Mouse (Mus musculus): ENCODE measurements at regions not wholly inside any gene's neighbourhood (a gene's known extent, or its start where the extent isn't known, plus 50 kb on each side); places are given as distances from the start of the nearest gene placed in this dataset.

GRCm38 (mm10) chr14:79878285-79879019, 105.4 kb upstream of the Olfm4 start:
- no peaks in the 10 kb centered on the region for H3K9me3 ChIP-seq (replicated peaks; ENCODE audit: low read length)
- no peak overlapping the region for H3K27ac ChIP-seq (ENCODE audit: insufficient read depth, low read depth)
- no peak overlapping the region for H3K9ac ChIP-seq (ENCODE audit: insufficient read depth, low read depth)
- TF ChIP-seq NELFE (IDR thresholded peaks at IDR 0.05; ENCODE audit: low read depth, low read length) (no peak), USF2 (conservative IDR thresholded peaks at IDR 0.05; ENCODE audit: low read depth, low read length) (no peak), SIN3A (IDR thresholded peaks at IDR 0.05; ENCODE audit: low read length) (no peak), TBP (conservative IDR thresholded peaks at IDR 0.05; ENCODE audit: low read depth, low read length) (no peak), ZC3H11A (IDR thresholded peaks at IDR 0.05; ENCODE audit: low read depth, low read length) (no peak), ETS1 (conservative IDR thresholded peaks at IDR 0.05; ENCODE audit: low read depth, low read length) (no peak), ELF1 (IDR thresholded peaks at IDR 0.05; ENCODE audit: low read depth, low read length) (no peak), JUN (IDR thresholded peaks at IDR 0.05; ENCODE audit: insufficient read depth, low read depth, low read length) (no peak), PAX5 (IDR thresholded peaks at IDR 0.05; ENCODE audit: low read length) (no peak), MYC (IDR thresholded peaks at IDR 0.05; ENCODE audit: low read depth, low read length) (no peak), KAT2A (IDR thresholded peaks at IDR 0.05; ENCODE audit: insufficient replicate concordance, low read length) (no peak), MEF2A (IDR thresholded peaks at IDR 0.05; ENCODE audit: borderline replicate concordance, low read depth, low read length) (no peak), RCOR1 (conservative IDR thresholded peaks at IDR 0.05; ENCODE audit: low read depth, low read length) (no peak), UBTF (IDR thresholded peaks at IDR 0.05; ENCODE audit: low read depth, low read length) (no peak), GABPA (IDR thresholded peaks at IDR 0.05; ENCODE audit: insufficient replicate concordance, low read depth, low read length) (no peak), BHLHE40 (IDR thresholded peaks at IDR 0.05; ENCODE audit: low read depth, low read length) (no peak), CTCF (conservative IDR thresholded peaks at IDR 0.05 in 1 of 2, IDR thresholded peaks at IDR 0.05 in 1 of 2; ENCODE audit: low read depth in 2 of 2, low read length in 2 of 2) (no peak)
- in situ Hi-C loops (cut with MboI; ENCODE audit: low pct_ligation_motif_present, low pct_unique_long_range_greater_than_20kb, low sequenced_read_pairs) (loop anchor here (25.0 kb wide), 1 partner anchor 266 kb away; no protein-coding TSS in a partner anchor), dilution Hi-C loops (cut with MboI; ENCODE audit: extremely low pct_ligation_motif_present, extremely low pct_unique_long_range_greater_than_20kb, low sequenced_read_pairs) (no loop called here)
- H3K4me3 ChIP-seq (replicated peaks in 1 of 3; ENCODE audit: low read depth in 2 of 3, low read length in 2 of 3, poor library complexity in 1 of 3) = no peak overlapping the region
- H3K36me3 ChIP-seq (replicated peaks in 1 of 2; ENCODE audit: control insufficient read depth in 1 of 2, insufficient read depth in 1 of 2, low read length in 1 of 2) = no peaks in the 10 kb centered on the region
- peaks cover 6 to 45% of the 10 kb centered on the region in 2 experiments; a peak in 3 of 4 replicates for H3K4me1 ChIP-seq (ENCODE audit: control insufficient read depth in 1 of 2, insufficient read depth in 2 of 2)
- no peak overlapping the region for H3K4me2 ChIP-seq (ENCODE audit: insufficient read depth, low read depth, poor library complexity, severe bottlenecking)
- no peaks in the 10 kb centered on the region for H3K79me2 ChIP-seq (replicated peaks; ENCODE audit: control insufficient read depth, extremely low read depth, insufficient read depth, poor library complexity, severe bottlenecking)
- DNase-seq (ENCODE audit: extremely low read depth) = no peak
- no peaks in the 10 kb centered on the region for H3K27me3 ChIP-seq (replicated peaks)

- H3K9ac ChIP-seq (ENCODE audit: insufficient read depth, low read depth) = no peak overlapping the region
- no peak for TF ChIP-seq MAX (IDR thresholded peaks at IDR 0.05; ENCODE audit: low read length)
- TF ChIP-seq ETS1 (conservative IDR thresholded peaks at IDR 0.05; ENCODE audit: low read depth, low read length) = no peak
- no peak for TF ChIP-seq HCFC1 (IDR thresholded peaks at IDR 0.05; ENCODE audit: low read depth, low read length)
- no peak for TF ChIP-seq GABPA (IDR thresholded peaks at IDR 0.05; ENCODE audit: insufficient replicate concordance, low read depth, low read length)
- no peak for TF ChIP-seq ZMIZ1 (IDR thresholded peaks at IDR 0.05; ENCODE audit: low read depth, low read length)
- no peak for TF ChIP-seq JUN (IDR thresholded peaks at IDR 0.05; ENCODE audit: insufficient read depth, low read depth, low read length)
- TF ChIP-seq RAD21 (IDR thresholded peaks at IDR 0.05; ENCODE audit: low read depth, low read length) = no peak
- TF ChIP-seq SIN3A (IDR thresholded peaks at IDR 0.05; ENCODE audit: low read length) = no peak
- no peak for TF ChIP-seq KAT2A (IDR thresholded peaks at IDR 0.05; ENCODE audit: insufficient replicate concordance, low read length)
- no peak for TF ChIP-seq MYC (IDR thresholded peaks at IDR 0.05; ENCODE audit: low read depth, low read length)
- no peak for TF ChIP-seq JUND (conservative IDR thresholded peaks at IDR 0.05; ENCODE audit: low read depth, low read length)
- TF ChIP-seq TBP (conservative IDR thresholded peaks at IDR 0.05; ENCODE audit: low read depth, low read length) = no peak
- TF ChIP-seq POLR2A (IDR thresholded peaks at IDR 0.05; ENCODE audit: low read depth, low read length) = no peak
- no peak for TF ChIP-seq SMC3 (IDR thresholded peaks at IDR 0.05; ENCODE audit: low read depth, low read length)
- TF ChIP-seq BHLHE40 (IDR thresholded peaks at IDR 0.05; ENCODE audit: low read depth, low read length) = no peak
- TF ChIP-seq MXI1 (IDR thresholded peaks at IDR 0.05; ENCODE audit: low read depth, low read length) = no peak
- no peak for TF ChIP-seq ZKSCAN1 (IDR thresholded peaks at IDR 0.05; ENCODE audit: borderline replicate concordance, low read depth, low read length)
- no peak for TF ChIP-seq RCOR1 (conservative IDR thresholded peaks at IDR 0.05; ENCODE audit: low read depth, low read length)
- H3K27ac ChIP-seq (ENCODE audit: insufficient read depth, low read depth) = no peak overlapping the region
- no peak overlapping the region for H3K4me2 ChIP-seq (ENCODE audit: insufficient read depth, low read depth, poor library complexity, severe bottlenecking)
- H3K4me3 ChIP-seq (replicated peaks in 1 of 3; ENCODE audit: low read depth in 2 of 3, low read length in 2 of 3, poor library complexity in 1 of 3) = no peak overlapping the region
- H3K79me2 ChIP-seq (replicated peaks; ENCODE audit: control insufficient read depth, extremely low read depth, insufficient read depth, poor library complexity, severe bottlenecking) = no peaks in the 10 kb centered on the region
- peaks cover 13 to 66% of the 10 kb centered on the region in 2 experiments for H3K4me1 ChIP-seq (ENCODE audit: control insufficient read depth in 1 of 2, insufficient read depth in 2 of 2)
- DNase-seq (ENCODE audit: extremely low read depth) = no peak
- H3K9me3 ChIP-seq (replicated peaks; ENCODE audit: low read length) = no peaks in the 10 kb centered on the region
- in situ Hi-C loops (cut with MboI; ENCODE audit: low pct_ligation_motif_present, low pct_unique_long_range_greater_than_20kb, low sequenced_read_pairs) = no loop called here
- H3K36me3 ChIP-seq (replicated peaks in 1 of 2; ENCODE audit: control insufficient read depth in 1 of 2, insufficient read depth in 1 of 2, low read length in 1 of 2) = no peaks in the 10 kb centered on the region
- dilution Hi-C loops (cut with MboI; ENCODE audit: extremely low pct_ligation_motif_present, extremely low pct_unique_long_range_greater_than_20kb, low sequenced_read_pairs) = no loop called here
- H3K27me3 ChIP-seq (replicated peaks) = no peaks in the 10 kb centered on the region
Measured at GRCm38 (mm10) chr14:79873062-79873461, 102.0 kb upstream of the Pcdh8 start.

All from CH12.LX (cell line).